Mouse (Mus musculus) cortical plate, adult 2 months (tissue): ENCODE measurements around the gene Cnnm3.

Source experiments
- CTCF ChIP-seq: fragments of 200-500 bp; IDR thresholded peaks from 2 replicates; pipeline ENCODE4 v1.5.1; 2011; ENCODE audit warnings: mild to moderate bottlenecking, control low read depth, low read length; ENCODE audit not compliant: insufficient read depth; ENCODE audit errors: extremely low read depth
- POLR2A ChIP-seq: fragments of 200-500 bp; IDR thresholded peaks from 2 replicates; pipeline ENCODE4 v1.6.1; 2011; ENCODE audit warnings: mild to moderate bottlenecking, low read length, control low read depth; ENCODE audit not compliant: insufficient read depth; ENCODE audit errors: extremely low read depth

- no peak for TF ChIP-seq CTCF
- no peak for TF ChIP-seq POLR2A
Observed at GRCm38 (mm10) chr1:36525774-36526173, 14.1 kb downstream of the Cnnm3 start.
